Mouse (Mus musculus): Measurements from ENCODE around the gene Gal3st2.
"Not testable (repeated sequence)": the region's sequence is repeated elsewhere in the genome, so short reads cannot be mapped to it uniquely, and the experiment has no call there.

DNA sequence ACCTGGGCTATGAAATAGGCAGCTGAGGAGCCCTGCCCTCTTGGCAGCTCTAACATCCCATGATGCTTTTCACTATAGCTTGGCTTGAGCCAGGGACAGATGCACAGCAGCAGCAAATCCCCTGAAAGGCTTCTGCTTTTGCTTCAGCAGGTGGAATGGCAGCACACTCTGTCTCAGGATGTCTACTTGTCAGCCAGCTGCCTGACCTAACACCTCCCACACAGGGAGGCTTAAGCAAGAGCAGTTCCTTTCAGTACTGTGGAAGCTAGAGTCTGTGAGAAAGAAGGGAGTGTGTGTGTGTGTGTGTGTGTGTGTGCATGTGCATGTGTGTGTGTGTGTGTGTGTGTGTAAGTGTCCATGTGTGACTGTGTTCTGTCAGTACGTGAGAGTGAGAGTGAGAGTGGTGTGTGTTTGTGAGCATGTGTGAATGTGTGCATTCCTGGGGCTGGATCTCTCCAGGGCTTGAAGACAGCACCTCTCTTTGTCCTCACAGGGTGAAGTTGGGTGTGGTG lies 10.5 kb downstream of the Gal3st2 start:
- not testable (repeated sequence) for TF ChIP-seq FLI1 (IDR thresholded peaks at IDR 0.05; ENCODE audit: low read length); GATA1 (IDR thresholded peaks at IDR 0.05; ENCODE audit: borderline replicate concordance, low read length)
